Mouse (Mus musculus) olfactory bulb, adult 2 months (tissue): ENCODE data around the gene Nav3.

Experiments used
- CTCF ChIP-seq: fragments of 200-500 bp; IDR thresholded peaks from 2 replicates; pipeline ENCODE4 v1.5.1; 2012; ENCODE audit warnings: low read depth, mild to moderate bottlenecking, low read length, moderate library complexity; ENCODE audit not compliant: insufficient read depth
- POLR2A ChIP-seq: fragments of 200-500 bp; IDR thresholded peaks from 2 replicates; pipeline ENCODE4 v1.6.1; 2012; ENCODE audit warnings: mild to moderate bottlenecking, low read depth, low read length, moderate library complexity; ENCODE audit not compliant: insufficient read depth

DNA sequence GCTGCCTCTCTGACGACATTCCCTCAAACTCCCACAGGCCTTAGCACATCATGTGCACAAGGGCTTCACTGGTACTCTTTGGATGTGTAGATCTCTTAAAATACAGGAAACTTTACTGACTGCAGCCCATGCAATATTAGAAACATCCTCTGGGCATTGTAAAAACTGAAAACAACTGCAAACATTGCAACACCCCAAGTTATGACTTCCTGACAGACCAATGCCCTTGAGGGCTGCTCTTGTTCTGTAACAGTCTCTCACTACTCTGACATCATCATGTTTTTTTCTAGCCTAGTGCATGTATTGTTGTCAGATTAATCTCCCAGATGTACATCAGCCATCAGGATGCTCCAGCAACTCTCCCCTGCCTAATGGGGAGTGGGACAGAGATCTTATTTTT lies 296.5 kb downstream of the Nav3 start:
- no peak for TF ChIP-seq POLR2A
- TF ChIP-seq CTCF, result no peak
